Comparison of ENCODE assay signal across 20 mouse cellular contexts in the genomic region with DNA sequence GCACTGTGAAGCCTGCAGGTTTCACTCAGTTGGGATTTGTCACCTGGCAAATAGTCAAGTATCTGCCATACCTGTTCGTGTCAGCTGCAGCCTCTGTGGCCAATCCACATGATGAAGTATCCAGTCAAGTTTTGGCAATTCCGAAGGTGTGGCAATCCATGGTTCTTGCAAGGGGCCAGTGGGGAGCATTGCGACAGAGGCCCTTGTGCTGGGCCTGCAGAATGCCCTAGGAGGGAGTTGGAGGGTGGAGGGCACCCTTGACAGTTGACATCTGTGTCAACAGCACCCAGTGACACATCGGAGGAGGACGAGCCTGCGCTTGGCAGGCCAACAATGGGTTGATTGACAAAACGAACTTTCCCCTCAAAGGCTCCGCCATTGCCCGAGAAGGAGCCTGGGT.
DNase-seq lines count a peak whose midpoint lies in the region; ATAC-seq lines count a peak whose summit lies in the region.
"Had no signal": no experiment of that assay in that cellular context is flagged by ENCODE, and none has a peak within 500 bp of the region (broad histone marks: within the 10 kb centered on the region; RNA-seq: fewer than 3 reads in every experiment).

No protein-coding gene starts in this region.

- WGBS in midbrain, embryonic 11.5 days: 91% methylated on average over 9 of the region's 9 CpGs
- WGBS in midbrain, embryonic 10.5 days: 91% methylated on average over 9 of the region's 9 CpGs
- WGBS in stomach, embryonic 16.5 days: 80% methylated on average over 9 of the region's 9 CpGs

- peak; percentile 28 for DNase-seq in adrenal gland, postnatal 14 days
- DNase-seq in adrenal gland, adult 2 months: no peak
- DNase-seq in midbrain, embryonic 11.5 days (ENCODE audit: low spot score, missing footprints): peak; percentile 28
- no peak for DNase-seq in midbrain, embryonic 10.5 days (ENCODE audit: low spot score)
- DNase-seq in thymus, postnatal 14 days: no peak
- no peak for DNase-seq in gastrocnemius, postnatal 36 days
- DNase-seq: cerebellum, adult 11-12 months; cerebellum, adult 9-10 months; cerebellum, postnatal 36 days; gastrocnemius, postnatal 10 days; heart, adult 11 months; heart, postnatal 4 days had no signal

- no peaks in the 10 kb centered on the region for H3K4me1 ChIP-seq in midbrain, embryonic 11.5 days (ENCODE audit: control insufficient read depth, insufficient read depth, low read length)
- no peaks in the 10 kb centered on the region for H3K4me1 ChIP-seq in midbrain, embryonic 10.5 days
- no peaks in the 10 kb centered on the region for H3K4me1 ChIP-seq in stomach, embryonic 16.5 days (ENCODE audit: control insufficient read depth, insufficient read depth, low read length)
- H3K4me1 ChIP-seq: forebrain, embryonic 12.5 days; heart, embryonic 13.5 days; hindbrain, embryonic 12.5 days had no signal

- H3K4me3 ChIP-seq in midbrain, embryonic 11.5 days (ENCODE audit: low read depth, low read length): no peak overlapping the region
- no peak overlapping the region for H3K4me3 ChIP-seq in midbrain, embryonic 10.5 days
- H3K4me3 ChIP-seq in stomach, embryonic 16.5 days (replicated peaks; ENCODE audit: low read length): no peak overlapping the region
- H3K4me3 ChIP-seq: forebrain, embryonic 12.5 days; heart, embryonic 13.5 days; hindbrain, embryonic 12.5 days had no signal

- H3K9me3 ChIP-seq in midbrain, embryonic 11.5 days (ENCODE audit: control insufficient read depth, low read length): no peaks in the 10 kb centered on the region
- H3K9me3 ChIP-seq in midbrain, embryonic 10.5 days (replicated peaks): no peaks in the 10 kb centered on the region
- H3K9me3 ChIP-seq in stomach, embryonic 16.5 days (replicated peaks; ENCODE audit: control insufficient read depth, low read length): 0 out of 2 replicates have a peak, but pooled peaks cover 3% of the 10 kb centered on the region
- H3K9me3 ChIP-seq: forebrain, embryonic 12.5 days; hindbrain, embryonic 12.5 days had no signal

- H3K36me3 ChIP-seq in midbrain, embryonic 11.5 days (ENCODE audit: control insufficient read depth, insufficient read depth, low read length): no peaks in the 10 kb centered on the region
- H3K36me3 ChIP-seq in midbrain, embryonic 10.5 days: no peaks in the 10 kb centered on the region
- H3K36me3 ChIP-seq in stomach, embryonic 16.5 days (ENCODE audit: control insufficient read depth, insufficient read depth, low read length): no peaks in the 10 kb centered on the region
- H3K36me3 ChIP-seq: forebrain, embryonic 12.5 days; heart, embryonic 13.5 days; hindbrain, embryonic 12.5 days had no signal

- no peak overlapping the region for H3K4me2 ChIP-seq in midbrain, embryonic 11.5 days
- H3K4me2 ChIP-seq in stomach, embryonic 16.5 days (ENCODE audit: low read depth, low read length): no peak overlapping the region
- H3K4me2 ChIP-seq: forebrain, embryonic 12.5 days; heart, embryonic 13.5 days; hindbrain, embryonic 12.5 days had no signal

- ATAC-seq in midbrain, embryonic 11.5 days (ENCODE audit: low FRiP score): no peak
- ATAC-seq in granulocyte monocyte progenitor cell, adult 5-6 weeks (replicated peaks; ENCODE audit: poor library complexity, severe bottlenecking): peak; percentile 73
- peak; percentile 84 for ATAC-seq in stomach, embryonic 16.5 days (ENCODE audit: insufficient read depth, low FRiP score)
- ATAC-seq: forebrain, embryonic 16.5 days; hindbrain, embryonic 16.5 days; inflammation-experienced regulatory T-cells, adult 6 months had no signal

- no peak overlapping the region for H3K27ac ChIP-seq in midbrain, embryonic 11.5 days (ENCODE audit: low read depth, low read length)
- no peak overlapping the region for H3K27ac ChIP-seq in midbrain, embryonic 10.5 days (replicated peaks)
- H3K27ac ChIP-seq in stomach, embryonic 16.5 days (ENCODE audit: low read length): peak overlapping the region; percentile 61
- H3K27ac ChIP-seq: forebrain, embryonic 12.5 days; heart, embryonic 13.5 days; hindbrain, embryonic 12.5 days had no signal

- intact Hi-C loops in gastrocnemius, postnatal 36 days (cut with DNase I): no loop called here

- H3K27me3 ChIP-seq in midbrain, embryonic 11.5 days (ENCODE audit: control insufficient read depth, insufficient read depth, low read length): no peaks in the 10 kb centered on the region
- no peaks in the 10 kb centered on the region for H3K27me3 ChIP-seq in midbrain, embryonic 10.5 days (ENCODE audit: low read depth, poor library complexity, severe bottlenecking)
- no peaks in the 10 kb centered on the region for H3K27me3 ChIP-seq in stomach, embryonic 16.5 days (ENCODE audit: control insufficient read depth, insufficient read depth, low read length)
- H3K27me3 ChIP-seq: heart, embryonic 13.5 days; hindbrain, embryonic 12.5 days had no signal

- H3K9ac ChIP-seq in midbrain, embryonic 11.5 days (ENCODE audit: low read length): no peak overlapping the region
- no peak overlapping the region for H3K9ac ChIP-seq in stomach, embryonic 16.5 days (ENCODE audit: low read length)
- H3K9ac ChIP-seq: forebrain, embryonic 12.5 days; heart, embryonic 13.5 days; hindbrain, embryonic 12.5 days had no signal

Comparison
In these comparisons a context has a peak if more than half of its experiments do, and no peak if none do; other contexts are left out.
1. DNase-seq: peak in adrenal gland, postnatal 14 days (single experiment) and midbrain, embryonic 11.5 days (single experiment); none in adrenal gland, adult 2 months (single experiment), midbrain, embryonic 10.5 days (single experiment), thymus, postnatal 14 days (single experiment) and gastrocnemius, postnatal 36 days (0 of 2).